Mouse (Mus musculus) E14TG2a.4 (cell line): ENCODE data around the gene Hsd17b1.

Experiments
- CTCF ChIP-seq: conservative IDR thresholded peaks from 2 replicates; pipeline ENCODE4 v1.5.1; 2014; ENCODE audit warnings: low read length
- NANOG ChIP-seq: IDR thresholded peaks from 2 replicates; pipeline ENCODE4 v1.6.1; 2014; ENCODE audit warnings: borderline replicate concordance, low read length, mixed read lengths

DNA sequence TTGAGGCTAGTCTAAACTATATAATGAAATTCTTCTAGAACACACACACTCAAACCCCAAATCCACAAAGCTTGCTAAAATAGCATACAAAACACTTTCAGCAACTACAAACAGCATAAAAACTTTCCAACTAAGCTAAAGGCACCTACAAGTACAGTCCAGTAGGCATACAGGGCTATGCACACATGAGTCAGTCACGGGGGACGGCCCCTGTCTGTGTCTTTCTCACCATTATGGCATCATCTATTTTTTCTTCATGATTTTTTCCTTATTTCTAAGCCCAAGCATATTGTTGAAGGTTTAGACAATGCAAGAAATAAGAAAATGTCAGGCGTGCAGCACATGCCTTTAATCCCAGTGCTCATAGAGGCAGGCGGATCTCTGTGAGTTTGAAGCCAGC lies 33.0 kb downstream of the Hsd17b1 start:
- TF ChIP-seq CTCF (no peak), NANOG (no peak)
